Mouse (Mus musculus): ENCODE data around the gene Tln2.
A peak's percentile ranks its signal among the peaks of the same experiment; 100 is the strongest.

The Tln2 gene

DNA sequence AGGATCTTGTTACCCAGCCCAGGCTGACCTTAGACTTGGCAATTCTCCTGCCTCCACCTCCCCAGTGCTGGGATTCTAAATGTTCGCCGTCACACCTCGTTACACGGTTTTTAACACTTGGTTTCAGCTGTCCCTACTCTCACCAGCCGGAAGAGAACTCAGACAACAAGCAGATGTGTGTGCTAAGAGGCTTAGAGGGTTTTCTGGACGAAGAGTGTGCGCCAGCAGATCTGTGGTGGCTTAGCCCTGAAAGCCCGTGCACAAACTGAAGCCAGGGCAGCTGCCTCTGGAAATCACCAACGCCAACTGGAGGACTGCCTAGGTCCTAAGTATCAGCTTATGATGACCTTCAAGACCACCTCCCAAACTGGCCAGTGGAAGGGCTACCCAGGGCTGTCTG lies 341.5 kb downstream of the Tln2 start:
- DNase-seq (ENCODE audit: inconsistent age in 2 of 2, low spot score in 1 of 2), result no peak

GRCm38 (mm10) chr9:67214191-67214985 lies 345.1 kb downstream of the Tln2 start:
- DNase-seq (ENCODE audit: inconsistent age in 2 of 2, low spot score in 1 of 2), result no peak

DNA sequence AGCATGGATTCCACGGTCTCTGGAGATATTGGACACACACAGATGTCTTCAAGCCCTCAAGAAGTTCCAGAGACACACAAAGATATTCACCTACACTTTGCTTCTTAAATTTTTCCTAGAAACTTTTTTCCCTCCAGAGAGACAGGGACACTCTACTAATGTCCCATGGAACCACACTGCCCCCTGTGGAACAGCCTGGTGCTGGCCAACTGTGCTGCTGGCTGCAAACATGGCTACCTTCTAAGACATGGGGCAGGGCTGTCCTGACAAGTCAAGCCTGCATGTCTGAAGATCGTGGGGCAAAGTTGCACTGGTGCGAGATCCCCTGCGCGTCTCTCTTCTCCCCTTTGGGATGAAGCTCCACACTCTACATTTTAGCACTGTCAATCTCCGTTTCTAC lies 346.2 kb downstream of the Tln2 start:
- peak; percentile 79 to 91 for DNase-seq (ENCODE audit: inconsistent age in 2 of 2, low spot score in 1 of 2)

DNA sequence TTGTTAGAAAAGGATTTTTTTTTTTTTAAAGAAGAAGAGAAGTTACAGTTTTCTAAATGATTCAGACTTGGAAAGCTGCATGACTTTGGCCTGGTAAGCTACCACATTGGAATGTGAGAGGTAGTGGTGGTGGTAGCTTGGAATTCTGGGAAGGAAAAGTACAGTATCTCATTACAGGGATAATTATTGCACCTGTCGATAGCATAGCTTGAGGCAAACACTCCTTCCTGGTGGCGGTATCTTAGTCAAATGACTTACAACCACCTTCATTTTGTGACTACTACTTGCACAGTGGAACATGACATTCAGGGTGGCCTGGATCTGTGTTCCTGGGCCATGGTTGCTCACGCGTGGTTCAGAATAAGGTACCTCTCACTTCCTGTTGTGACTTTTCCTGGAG lies 348.3 kb downstream of the Tln2 start:
- no peak for DNase-seq (ENCODE audit: inconsistent age in 2 of 2, low spot score in 1 of 2)

DNA sequence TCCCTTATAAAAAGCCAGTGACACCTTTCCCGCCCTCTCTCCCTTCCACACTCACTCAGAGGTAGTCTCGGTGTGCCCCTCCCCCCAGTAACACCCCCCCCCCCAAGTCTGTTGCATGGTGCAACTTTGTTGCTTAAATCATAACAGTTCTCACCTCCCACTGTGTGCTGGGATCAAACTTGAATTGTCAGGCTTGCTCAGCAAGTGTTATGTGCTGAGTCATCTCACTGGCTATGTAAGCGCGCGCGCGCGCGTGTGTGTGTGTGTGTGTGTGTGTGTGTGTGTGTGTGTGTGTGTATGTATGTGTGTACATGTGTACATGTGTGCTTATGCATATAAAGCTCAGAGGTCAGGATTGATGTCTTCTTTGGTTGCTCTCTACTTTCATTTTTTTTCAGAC lies 350.1 kb downstream of the Tln2 start:
- no peak for DNase-seq (ENCODE audit: inconsistent age in 2 of 2, low spot score in 1 of 2)

- no peak for DNase-seq (ENCODE audit: inconsistent age in 2 of 2, low spot score in 1 of 2)
Measured at GRCm38 (mm10) chr9:67208420-67208819, 351.1 kb downstream of the Tln2 start.

- no peak for DNase-seq (ENCODE audit: inconsistent age in 2 of 2, low spot score in 1 of 2)
Measured at GRCm38 (mm10) chr9:67205175-67205574, 354.3 kb downstream of the Tln2 start.

DNA sequence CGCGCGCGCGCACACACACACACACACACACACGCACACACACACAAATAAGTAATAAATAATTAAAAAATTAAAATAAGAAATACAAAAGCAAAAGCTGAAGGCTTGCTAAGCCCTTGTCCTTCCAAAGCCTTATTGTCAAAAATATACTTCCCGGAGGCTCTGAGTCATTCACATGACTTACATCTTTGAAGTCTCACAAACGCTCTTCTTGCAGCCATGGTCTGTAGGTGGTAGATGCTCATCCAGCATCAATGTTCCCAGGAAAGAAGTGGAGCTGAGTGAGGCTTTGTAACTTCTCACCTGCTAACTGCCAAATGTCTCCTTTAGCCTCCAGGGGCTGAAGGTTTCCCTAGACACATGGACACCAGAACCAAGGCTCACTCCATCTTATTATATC lies 362.9 kb downstream of the Tln2 start:
- no peak for DNase-seq (ENCODE audit: inconsistent age in 2 of 2, low spot score in 1 of 2)

GRCm38 (mm10) chr9:67195306-67195705 lies 364.2 kb downstream of the Tln2 start:
- no peak for DNase-seq (ENCODE audit: inconsistent age in 2 of 2, low spot score in 1 of 2)

GRCm38 (mm10) chr9:67191488-67192331 lies 367.8 kb downstream of the Tln2 start:
- no peak for DNase-seq (ENCODE audit: inconsistent age in 2 of 2, low spot score in 1 of 2)

GRCm38 (mm10) chr9:67187686-67188085 lies 371.8 kb downstream of the Tln2 start:
- no peak for DNase-seq (ENCODE audit: inconsistent age in 2 of 2, low spot score in 1 of 2)

GRCm38 (mm10) chr9:67187182-67187581 lies 372.3 kb downstream of the Tln2 start:
- no peak for DNase-seq (ENCODE audit: inconsistent age in 2 of 2, low spot score in 1 of 2)

- DNase-seq (ENCODE audit: inconsistent age in 2 of 2, low spot score in 1 of 2), result no peak
Measured at GRCm38 (mm10) chr9:67184556-67184955, 374.9 kb downstream of the Tln2 start.

DNA sequence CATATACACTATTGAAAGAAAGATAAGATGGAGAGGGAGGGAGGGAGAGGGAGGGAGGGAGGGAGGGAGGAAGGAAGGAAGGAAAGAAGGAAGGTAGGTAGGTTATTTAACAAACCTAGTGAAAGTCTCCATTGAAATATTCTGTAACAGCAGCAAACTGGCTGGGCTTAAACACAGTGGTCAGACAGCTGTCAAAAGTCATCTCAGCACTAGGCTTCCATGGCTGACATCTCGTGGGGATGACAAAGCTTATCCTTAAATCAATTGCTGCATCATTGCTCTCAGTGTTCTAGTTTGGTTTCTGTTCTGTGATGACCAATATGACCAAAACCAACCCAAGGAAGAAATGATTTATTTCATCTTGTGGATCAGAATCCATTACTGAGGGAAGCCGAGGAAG lies 376.0 kb downstream of the Tln2 start:
- no peak for DNase-seq (ENCODE audit: inconsistent age in 2 of 2, low spot score in 1 of 2)

DNA sequence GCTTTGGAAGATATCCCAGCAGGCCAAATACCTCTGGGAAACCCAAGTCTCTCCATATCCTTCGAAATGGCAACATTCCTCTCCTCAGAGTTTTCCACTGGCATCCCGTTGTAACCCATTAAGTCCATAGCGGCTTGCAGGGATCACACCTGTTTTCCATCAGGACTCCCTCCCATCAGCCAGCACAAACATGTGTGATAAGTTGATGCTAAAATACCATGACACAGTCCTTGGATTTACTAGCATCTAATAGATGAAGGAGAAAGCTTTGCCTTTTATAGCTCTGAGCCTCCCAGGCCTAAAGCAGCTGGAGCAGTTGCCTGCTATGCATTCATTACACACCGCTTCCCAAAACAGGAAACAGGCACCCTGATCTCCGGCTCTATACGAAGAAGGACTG lies 377.5 kb downstream of the Tln2 start:
- DNase-seq (ENCODE audit: inconsistent age in 2 of 2, low spot score in 1 of 2), result no peak

DNA sequence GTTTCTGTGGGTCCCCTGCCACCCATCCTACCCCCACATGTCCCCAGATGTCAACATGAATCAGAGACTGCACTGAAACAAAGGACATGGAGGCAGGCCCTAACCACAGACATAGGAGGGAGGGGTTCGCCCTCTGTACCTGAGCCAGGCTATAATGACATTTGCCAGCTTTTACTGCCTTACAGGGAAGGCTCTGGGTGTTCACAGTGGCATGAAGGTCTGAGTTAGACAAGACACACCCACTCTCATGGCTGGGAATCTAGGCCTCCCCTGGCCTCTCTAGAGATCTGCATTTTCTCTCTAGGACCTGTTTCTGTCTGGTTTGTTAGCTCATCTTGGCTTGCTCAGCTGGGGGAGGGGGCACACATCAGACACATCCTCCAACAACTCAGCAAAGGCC lies 380.8 kb downstream of the Tln2 start:
- DNase-seq (ENCODE audit: inconsistent age in 2 of 2, low spot score in 1 of 2), result no peak

DNA sequence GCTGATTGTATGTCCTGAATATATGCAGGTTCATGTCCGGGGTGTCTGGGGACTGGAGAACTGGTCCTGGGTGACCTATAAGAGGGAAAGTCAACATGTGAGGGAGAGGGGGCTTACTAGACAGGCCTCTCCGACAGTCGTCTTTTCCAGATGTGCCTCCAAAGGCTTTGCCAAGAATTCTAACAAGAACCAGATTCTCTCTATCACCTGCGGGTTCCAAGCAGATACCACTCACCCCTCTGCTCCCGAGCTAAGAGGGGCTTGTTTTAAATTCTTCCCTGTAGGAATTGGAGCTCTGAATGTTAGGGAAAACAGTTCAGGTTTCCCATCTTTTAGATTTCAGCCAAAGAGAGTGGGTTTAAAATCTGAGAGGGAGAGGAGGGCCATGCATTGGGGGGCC lies 381.3 kb downstream of the Tln2 start:
- no peak for DNase-seq (ENCODE audit: inconsistent age in 2 of 2, low spot score in 1 of 2)

DNA sequence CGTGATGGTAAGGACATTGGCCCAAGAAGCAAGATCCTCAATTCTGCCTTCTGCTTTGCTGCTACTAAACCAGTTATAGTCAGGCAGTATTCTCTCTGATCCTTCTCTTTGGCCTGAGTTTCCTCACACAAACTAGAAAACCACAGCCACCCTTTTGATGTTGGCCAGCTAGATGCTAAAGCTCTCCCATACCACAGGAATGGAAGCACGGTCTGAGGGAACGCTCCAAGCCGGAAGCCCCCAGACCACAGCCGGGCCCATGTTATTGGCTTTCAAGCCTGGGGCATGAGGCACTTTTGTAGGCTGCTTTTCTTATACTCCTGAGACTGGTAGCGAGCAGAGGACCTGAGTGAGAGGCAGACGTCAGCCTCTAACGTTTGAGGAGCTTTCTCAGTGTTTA lies 383.4 kb downstream of the Tln2 start:
- DNase-seq (ENCODE audit: inconsistent age in 2 of 2, low spot score in 1 of 2), result no peak

GRCm38 (mm10) chr9:67173816-67174215 lies 385.7 kb downstream of the Tln2 start:
- no peak for DNase-seq (ENCODE audit: inconsistent age in 2 of 2, low spot score in 1 of 2)

- no peak for DNase-seq (ENCODE audit: inconsistent age in 2 of 2, low spot score in 1 of 2)
Measured at GRCm38 (mm10) chr9:67173154-67173553, 386.3 kb downstream of the Tln2 start.

DNA sequence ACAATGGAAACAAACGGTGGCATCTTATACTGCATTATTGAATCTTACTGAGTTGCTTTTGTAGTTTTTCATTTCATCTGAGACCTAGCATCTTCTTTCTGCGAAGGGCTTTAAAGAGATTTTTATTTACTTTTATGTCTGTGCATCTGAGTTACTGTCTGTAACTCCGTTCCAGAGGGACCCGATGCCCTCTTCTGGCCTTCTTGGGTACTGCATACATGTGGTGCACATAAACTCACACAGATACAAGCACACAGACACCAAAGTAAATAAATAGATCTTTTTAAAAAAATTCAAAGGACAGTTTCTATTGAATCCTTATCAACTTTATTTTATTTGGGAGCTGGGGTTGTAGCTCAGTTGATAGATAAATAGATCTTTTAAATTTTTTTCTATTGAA lies 388.1 kb downstream of the Tln2 start:
- DNase-seq (ENCODE audit: inconsistent age in 2 of 2, low spot score in 1 of 2), result no peak

DNA sequence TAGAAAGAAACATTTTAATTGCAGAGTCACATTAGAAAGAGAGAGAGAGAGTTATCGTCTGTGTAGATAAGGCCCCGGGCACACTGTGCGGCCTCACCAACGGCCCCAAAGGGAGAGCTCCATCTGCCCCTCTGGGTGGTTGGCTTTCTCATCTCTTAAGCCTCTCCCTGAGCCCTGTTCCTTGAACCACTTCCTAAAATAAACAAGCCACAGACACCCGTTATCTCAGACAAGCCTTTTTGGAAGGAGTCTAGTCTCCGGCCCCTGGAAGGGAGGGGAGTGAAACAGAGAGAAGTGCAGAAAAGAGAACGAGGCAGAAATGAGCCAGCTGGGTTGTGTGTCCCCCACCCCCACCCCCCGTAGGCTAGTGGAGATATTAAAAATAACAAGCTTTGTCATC lies 388.7 kb downstream of the Tln2 start:
- DNase-seq (ENCODE audit: inconsistent age in 2 of 2, low spot score in 1 of 2), result no peak
